Mouse (Mus musculus) erythroblast, embryonic 14.5 days (primary cell): Measurements from ENCODE around the gene Rps23. TPM values are rescaled to one million over a fixed set of nuclear protein-coding genes. Genes with fewer than 3 reads are reported as not detected.
A peak's percentile ranks its signal among the peaks of the same experiment; 100 is the strongest.
"Not testable (repeated sequence)": the region's sequence is repeated elsewhere in the genome, so short reads cannot be mapped to it uniquely, and the experiment has no call there.

Source experiments
- H3K27me3 ChIP-seq: 2 replicates; pipeline ENCODE4 v1.6.1; 2012; ENCODE audit warnings: inconsistent platforms; ENCODE audit not compliant: control insufficient read depth
- H3K36me3 ChIP-seq: 2 replicates; pipeline ENCODE4 v1.6.1; 2012; ENCODE audit warnings: mild to moderate bottlenecking, inconsistent platforms; ENCODE audit not compliant: control insufficient read depth
- H3K4me1 ChIP-seq: 2 replicates; pipeline ENCODE4 v1.6.1; 2012; ENCODE audit warnings: inconsistent platforms; ENCODE audit not compliant: control insufficient read depth
- H3K4me3 ChIP-seq: replicated peaks from 2 replicates; pipeline ENCODE3; 2012; ENCODE audit warnings: moderate library complexity, mild to moderate bottlenecking, inconsistent platforms
- H3K9me3 ChIP-seq: 2 replicates; pipeline ENCODE4 v1.6.1; 2012; ENCODE audit warnings: low read length, inconsistent platforms, mixed read lengths; ENCODE audit not compliant: control insufficient read depth
- GATA1 ChIP-seq: IDR thresholded peaks from 2 replicates; pipeline ENCODE4 v1.6.1; 2012; ENCODE audit warnings: low read length, inconsistent platforms, mixed read lengths
- TAL1 ChIP-seq: IDR thresholded peaks from 3 replicates; pipeline ENCODE4 v1.6.1; 2012; ENCODE audit warnings: low read length, inconsistent platforms, mixed read lengths
- polyA plus RNA-seq: library from polyadenylated mRNA; stranded (reverse); fragments of >175 nt; gene quantifications from 2 replicates; pipeline ENCODE4 v1.2.3, GENCODE M21; 2012

Gene Rps23
- polyA plus RNA-seq, 1 experiment, result 247 TPM

DNA sequence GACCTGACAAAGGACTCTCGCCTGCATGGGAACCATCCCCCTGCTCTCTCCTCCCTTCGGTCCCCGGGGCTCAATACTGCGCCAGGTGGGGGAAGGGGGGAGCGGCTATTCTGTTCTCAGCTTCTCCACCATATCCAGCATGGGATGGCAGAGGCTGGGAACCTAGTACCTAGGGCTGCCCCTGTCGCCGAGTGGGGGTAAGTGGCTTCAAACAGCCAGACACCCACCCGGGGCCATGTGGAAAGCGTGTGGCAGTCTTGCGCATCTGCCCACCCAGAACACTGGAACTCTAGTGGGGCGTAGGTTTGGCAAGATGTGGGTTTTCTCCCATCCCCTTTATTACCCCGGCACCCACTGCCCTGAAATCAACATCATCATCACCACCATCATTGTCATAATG, 15.4 kb upstream of the Rps23 start:
- Histone ChIP-seq H3K4me1 (no peaks in the 10 kb centered on the region), H3K27me3 (no peaks in the 10 kb centered on the region), H3K9me3 (no peaks in the 10 kb centered on the region), H3K36me3 (no peaks in the 10 kb centered on the region), H3K4me3 (no peak overlapping the region)
- TF ChIP-seq TAL1, result no peak
- TF ChIP-seq GATA1, result no peak

DNA sequence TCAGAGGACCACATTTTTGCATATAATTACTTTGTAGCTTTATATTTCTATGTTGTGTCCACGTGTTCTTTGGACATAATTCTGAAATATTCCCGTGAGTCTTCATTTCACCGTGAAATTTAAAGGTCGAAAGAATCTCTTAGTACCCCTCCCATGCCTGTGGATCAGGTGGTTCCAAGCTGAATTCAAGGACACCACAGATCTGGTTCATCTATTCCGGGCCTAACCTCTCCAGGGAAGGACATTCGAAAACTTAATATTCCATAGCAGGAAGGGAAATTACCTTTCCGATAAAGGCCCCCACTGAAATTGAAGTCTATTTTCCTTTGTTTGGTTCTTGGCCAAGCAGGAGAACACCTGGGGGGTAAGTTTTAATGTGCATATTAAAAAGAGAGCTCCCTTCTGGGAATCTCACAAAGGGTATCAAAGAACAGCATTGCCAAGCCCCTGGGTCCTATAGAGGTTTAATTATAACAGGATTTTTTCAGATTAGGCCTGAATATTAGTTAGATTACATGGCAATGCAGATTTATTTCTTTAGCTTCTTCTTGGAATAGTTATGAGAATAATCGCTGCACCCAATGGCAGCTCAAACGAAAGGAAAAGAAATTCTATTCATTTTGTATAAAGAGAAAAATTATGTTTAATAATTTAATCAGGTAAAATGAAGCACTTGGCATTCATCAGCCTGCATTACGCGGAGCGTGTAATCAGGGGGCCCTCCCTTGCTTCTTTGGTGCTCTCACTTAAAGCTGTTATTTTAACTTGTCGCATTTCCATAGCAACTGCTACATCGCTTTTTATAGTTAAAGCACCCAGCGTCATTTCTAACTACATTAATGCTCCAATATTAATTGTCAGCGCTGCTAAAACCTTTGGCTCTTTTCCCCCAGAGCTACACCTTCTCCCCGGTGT, 9.7 kb upstream of the Rps23 start:
- Histone ChIP-seq H3K4me1 (no peaks in the 10 kb centered on the region), H3K4me3 (no peak overlapping the region), H3K9me3 (no peaks in the 10 kb centered on the region), H3K27me3 (no peaks in the 10 kb centered on the region), H3K36me3 (no peaks in the 10 kb centered on the region)
- TF ChIP-seq GATA1 (no peak), TAL1 (no peak)

DNA sequence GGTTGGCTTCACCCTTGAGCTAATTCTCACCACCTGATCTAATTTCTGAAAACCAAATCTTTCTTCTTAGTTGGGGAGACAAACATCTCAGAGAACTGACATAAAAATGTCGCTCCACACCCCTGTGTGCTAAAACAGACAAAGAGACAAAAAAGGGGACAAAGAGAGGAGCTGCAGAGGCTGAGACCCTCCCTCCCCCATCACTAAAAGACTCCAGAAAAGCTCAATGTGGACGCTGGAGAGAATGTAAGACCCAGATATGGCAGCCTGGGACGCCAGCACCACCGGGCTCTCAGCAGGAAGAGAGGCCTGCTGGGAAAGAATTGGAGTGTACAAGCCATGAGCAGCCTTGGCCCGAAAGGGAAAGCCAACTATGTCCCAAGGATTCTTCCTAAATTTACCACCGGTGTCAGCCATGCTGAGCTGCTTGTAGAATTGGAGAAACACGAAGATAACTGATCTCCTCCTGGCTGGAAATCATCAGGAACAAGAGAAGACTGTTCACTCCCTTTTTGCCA, 9.0 kb upstream of the Rps23 start:
- Histone ChIP-seq H3K36me3 (no peaks in the 10 kb centered on the region), H3K9me3 (no peaks in the 10 kb centered on the region), H3K4me1 (no peaks in the 10 kb centered on the region), H3K27me3 (no peaks in the 10 kb centered on the region), H3K4me3 (no peak overlapping the region)
- TF ChIP-seq GATA1, result no peak
- TF ChIP-seq TAL1, result no peak

DNA sequence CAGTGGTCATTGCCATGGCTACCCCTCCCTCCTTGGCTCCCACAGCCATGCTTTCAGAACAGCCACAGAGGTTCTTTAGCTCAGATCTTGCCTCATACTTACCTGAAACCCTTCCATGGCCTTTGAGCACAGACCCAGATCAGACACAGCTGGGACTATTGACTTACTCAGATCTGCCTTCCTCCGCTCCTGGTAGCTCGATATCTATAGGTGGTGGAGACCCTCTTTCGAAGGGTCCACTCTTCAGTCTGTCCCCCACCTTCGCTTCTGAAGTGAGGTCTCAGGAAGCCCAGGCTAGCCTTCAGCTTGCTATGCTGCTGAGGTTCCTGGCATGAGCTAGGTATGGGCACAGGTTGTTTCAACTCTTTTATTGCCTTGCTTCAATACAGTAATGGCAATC, 8.0 kb upstream of the Rps23 start:
- H3K4me3 ChIP-seq, result no peak overlapping the region
- H3K9me3 ChIP-seq, result no peaks in the 10 kb centered on the region
- no peaks in the 10 kb centered on the region for H3K36me3 ChIP-seq
- no peaks in the 10 kb centered on the region for H3K4me1 ChIP-seq
- TF ChIP-seq TAL1 (no peak), GATA1 (no peak)
- no peaks in the 10 kb centered on the region for H3K27me3 ChIP-seq

DNA sequence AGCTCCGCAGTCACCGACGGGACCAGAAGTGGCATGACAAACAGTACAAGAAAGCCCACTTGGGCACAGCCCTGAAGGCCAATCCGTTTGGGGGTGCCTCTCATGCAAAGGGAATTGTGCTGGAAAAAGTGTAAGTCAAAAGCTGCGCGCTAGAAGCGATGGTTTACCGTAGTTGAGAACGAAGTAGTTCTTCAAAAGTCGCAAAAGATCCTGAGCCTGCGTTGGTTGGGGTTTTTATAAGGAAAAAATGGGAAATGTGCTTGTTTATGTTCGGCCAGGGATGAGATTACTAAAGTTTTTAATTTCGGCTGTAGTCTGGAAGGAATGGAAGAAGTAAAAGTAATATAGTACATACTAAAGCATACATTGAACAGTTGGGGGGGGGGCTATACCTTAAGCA, 859 bp downstream of the Rps23 start:
- Histone ChIP-seq H3K4me1 (peaks cover 13% of the 10 kb centered on the region), H3K36me3 (peaks cover 33% of the 10 kb centered on the region), H3K4me3 (peak overlapping the region; percentile 71)
- not testable (repeated sequence) for H3K9me3 ChIP-seq, H3K27me3 ChIP-seq

- TF ChIP-seq GATA1, result no peak
- TF ChIP-seq TAL1, result no peak
These were observed 1.3 kb downstream of the Rps23 start for GRCm38 (mm10) chr13:90924072-90924471.

GRCm38 (mm10) chr13:90925191-90925590, 2.4 kb downstream of the Rps23 start:
- Histone ChIP-seq H3K9me3 (no peaks in the 10 kb centered on the region), H3K27me3 (no peaks in the 10 kb centered on the region), H3K36me3 (peaks cover 34% of the 10 kb centered on the region), H3K4me3 (no peak overlapping the region), H3K4me1 (peaks cover 13% of the 10 kb centered on the region)
- TF ChIP-seq GATA1, result no peak
- TF ChIP-seq TAL1, result no peak

More at GRCm38 (mm10) chr13:90924072-90924471, 1.3 kb downstream of the Rps23 start:
- no peaks in the 10 kb centered on the region for H3K9me3 ChIP-seq
- H3K27me3 ChIP-seq, result no peaks in the 10 kb centered on the region
- H3K36me3 ChIP-seq, result peaks cover 34% of the 10 kb centered on the region
- H3K4me1 ChIP-seq, result peaks cover 13% of the 10 kb centered on the region
- H3K4me3 ChIP-seq, result peak overlapping the region; percentile 71

DNA sequence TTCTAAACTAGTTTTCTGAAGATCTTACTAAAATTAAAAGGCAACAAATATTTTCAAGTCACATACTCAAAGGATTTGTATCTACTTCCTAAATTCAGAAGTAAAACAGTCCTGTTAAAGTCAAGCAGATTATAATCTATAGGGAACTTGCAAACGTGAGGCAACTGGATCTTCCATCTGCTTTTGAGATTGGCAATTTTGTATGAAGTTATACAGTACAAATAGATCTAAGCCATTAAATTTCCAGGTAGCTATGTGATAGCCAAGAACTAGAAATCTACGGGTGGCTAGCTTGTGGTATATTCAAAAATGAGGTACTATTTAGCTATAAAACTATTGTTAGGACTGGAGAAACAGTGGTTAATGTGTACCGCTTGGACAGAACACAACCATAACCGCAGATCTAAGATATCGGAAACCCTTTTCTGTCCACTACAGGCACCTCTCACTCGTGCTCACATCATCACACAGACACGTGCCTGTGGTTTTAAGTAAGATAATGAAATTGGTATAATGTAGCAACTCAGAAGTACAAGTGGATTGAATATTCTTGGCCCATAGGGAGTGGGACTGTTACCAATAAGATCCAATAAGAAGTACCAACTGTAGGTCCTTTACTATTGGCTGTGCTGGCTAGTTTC, 3.5 kb downstream of the Rps23 start:
- Histone ChIP-seq H3K4me1 (peaks cover 13% of the 10 kb centered on the region), H3K9me3 (no peaks in the 10 kb centered on the region), H3K27me3 (no peaks in the 10 kb centered on the region), H3K4me3 (no peak overlapping the region), H3K36me3 (peaks cover 34% of the 10 kb centered on the region)
- no peak for TF ChIP-seq TAL1

DNA sequence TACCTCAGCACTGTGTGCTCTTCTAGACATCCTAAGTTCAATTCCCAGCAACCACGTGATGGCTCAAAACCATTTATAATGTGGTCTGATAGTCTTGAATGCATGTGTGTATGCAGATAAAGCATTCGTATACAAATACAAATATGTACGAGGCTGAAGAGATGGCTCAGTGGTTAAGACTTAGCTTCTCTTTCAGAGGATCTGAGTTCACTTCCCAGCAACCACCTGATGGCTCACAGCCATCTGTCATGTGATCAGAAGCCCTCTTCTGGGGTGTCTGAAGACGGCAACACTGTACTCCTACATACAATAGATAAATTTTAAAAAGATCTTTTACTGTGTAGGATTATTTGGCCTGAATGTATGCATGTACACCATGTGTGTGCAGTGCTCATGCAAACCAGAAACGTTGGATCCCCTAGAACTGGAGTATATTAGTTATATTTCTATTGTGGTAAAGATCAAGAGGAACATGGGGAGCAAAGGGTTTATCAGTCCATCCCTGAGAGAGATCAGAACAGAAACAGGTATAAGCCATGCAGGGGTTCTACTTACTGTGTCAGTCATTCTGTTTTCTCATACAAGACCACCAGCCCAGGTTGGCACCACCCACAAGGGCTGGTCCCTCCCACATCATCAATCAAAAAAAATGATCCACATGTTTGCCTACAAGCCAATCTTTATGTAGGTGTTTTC, 4.3 kb downstream of the Rps23 start:
- no peak for TF ChIP-seq TAL1
- TF ChIP-seq GATA1, result no peak
- Histone ChIP-seq H3K4me3 (no peak overlapping the region), H3K4me1 (peaks cover 13% of the 10 kb centered on the region), H3K9me3 (no peaks in the 10 kb centered on the region), H3K36me3 (peaks cover 34% of the 10 kb centered on the region), H3K27me3 (no peaks in the 10 kb centered on the region)

- H3K27me3 ChIP-seq, H3K4me3 ChIP-seq, H3K9me3 ChIP-seq, H3K4me1 ChIP-seq: not testable (repeated sequence)
- H3K36me3 ChIP-seq, result peaks cover 34% of the 10 kb centered on the region
These were observed 5.5 kb downstream of the Rps23 start for GRCm38 (mm10) chr13:90928266-90928665.
